29 mouse cellular contexts compared by ENCODE assay signal in genomic region chr6:125680613-125681012, GRCm38 (mm10). TPM values are rescaled to one million over a fixed set of nuclear protein-coding genes. Genes with fewer than 3 reads are reported as not detected.
DNase-seq lines count a peak whose midpoint lies in the region; ATAC-seq and TF ChIP-seq lines count a peak whose summit lies in the region.
"Had no signal": no experiment of that assay in that cellular context is flagged by ENCODE, and none has a peak within 500 bp of the region (broad histone marks: within the 10 kb centered on the region; RNA-seq: fewer than 3 reads in every experiment).

No protein-coding gene starts in this region.

- no peaks in the 10 kb centered on the region for H3K9me3 ChIP-seq in kidney, embryonic 15.5 days (replicated peaks)
- no peaks in the 10 kb centered on the region for H3K9me3 ChIP-seq in lung, embryonic 15.5 days
- H3K9me3 ChIP-seq: forebrain, embryonic 10.5 days; heart, embryonic 12.5 days; hindbrain, embryonic 10.5 days; liver, embryonic 12.5 days; midbrain, embryonic 10.5 days; neural tube, embryonic 15.5 days had no signal

- H3K9ac ChIP-seq in kidney, embryonic 15.5 days: no peak overlapping the region
- no peak overlapping the region for H3K9ac ChIP-seq in lung, embryonic 15.5 days
- H3K9ac ChIP-seq: heart, embryonic 12.5 days; liver, embryonic 12.5 days; neural tube, embryonic 15.5 days had no signal

- TF ChIP-seq POLR2A in brain, embryonic 14.5 days (IDR thresholded peaks at IDR 0.05; ENCODE audit: borderline replicate concordance, extremely low read depth, insufficient read depth, insufficient read length, poor library complexity, severe bottlenecking): no peak

- H3K27ac ChIP-seq in kidney, embryonic 15.5 days: no peak overlapping the region
- no peak overlapping the region for H3K27ac ChIP-seq in lung, embryonic 15.5 days
- H3K27ac ChIP-seq: forebrain, embryonic 10.5 days; hindbrain, embryonic 10.5 days; liver, embryonic 12.5 days; macrophage; midbrain, embryonic 10.5 days; neural tube, embryonic 15.5 days had no signal

- H3K4me3 ChIP-seq in kidney, embryonic 15.5 days (replicated peaks): no peak overlapping the region
- no peak overlapping the region for H3K4me3 ChIP-seq in lung, embryonic 15.5 days
- H3K4me3 ChIP-seq: forebrain, embryonic 10.5 days; heart, embryonic 12.5 days; hindbrain, embryonic 10.5 days; liver, embryonic 12.5 days; midbrain, embryonic 10.5 days; myocyte; neural tube, embryonic 15.5 days had no signal

- peak overlapping the region; percentile 20; the same call in 1 of the 2 replicates for H3K4me2 ChIP-seq in kidney, embryonic 15.5 days
- no peak overlapping the region for H3K4me2 ChIP-seq in lung, embryonic 15.5 days
- H3K4me2 ChIP-seq: heart, embryonic 12.5 days; liver, embryonic 12.5 days; neural tube, embryonic 15.5 days had no signal

- DNase-seq in kidney, postnatal 36 days: no peak
- no peak for DNase-seq in lung, adult 18-20 months
- peak; percentile 13 for DNase-seq in brain, embryonic 14.5 days (ENCODE audit: low read depth)
- DNase-seq in lung, postnatal 4 days: peak; percentile 16 to 38
- no peak for DNase-seq in left cerebral cortex, postnatal 14 days (ENCODE audit: low spot score in 2 of 2)
- DNase-seq: adrenal gland, postnatal 36 days; cerebellum, adult 11 months; cerebellum, adult 9-11 months; gastrocnemius, postnatal 25 days; heart, adult 18-20 months; heart, postnatal 10 days; kidney, postnatal 25 days; left cerebral cortex, postnatal 4 days; thymus, adult 18-20 months; thymus, postnatal 36 days had no signal

- H3K27me3 ChIP-seq in kidney, embryonic 15.5 days: no peaks in the 10 kb centered on the region
- no peaks in the 10 kb centered on the region for H3K27me3 ChIP-seq in lung, embryonic 15.5 days
- H3K27me3 ChIP-seq: heart, embryonic 12.5 days; liver, embryonic 12.5 days; neural tube, embryonic 15.5 days had no signal

- H3K4me1 ChIP-seq in kidney, embryonic 15.5 days: peaks cover 13% of the 10 kb centered on the region
- no peaks in the 10 kb centered on the region; the same call in 1 of the 2 replicates for H3K4me1 ChIP-seq in lung, embryonic 15.5 days
- H3K4me1 ChIP-seq: heart, embryonic 12.5 days; liver, embryonic 12.5 days; midbrain, embryonic 10.5 days; neural tube, embryonic 15.5 days had no signal

- WGBS in kidney, embryonic 15.5 days: 36% methylated on average over 11 of the region's 11 CpGs
- 52% methylated on average over 11 of the region's 11 CpGs for WGBS in lung, embryonic 15.5 days

- intact Hi-C loops in left cerebral cortex, postnatal 14 days (cut with DNase I): no loop called here

- TF ChIP-seq CTCF in brain, embryonic 14.5 days (IDR thresholded peaks at IDR 0.05; ENCODE audit: borderline replicate concordance, extremely low read depth, insufficient read depth, insufficient read length): no peak

- no peaks in the 10 kb centered on the region for H3K36me3 ChIP-seq in kidney, embryonic 15.5 days
- no peaks in the 10 kb centered on the region for H3K36me3 ChIP-seq in lung, embryonic 15.5 days
- H3K36me3 ChIP-seq: forebrain, embryonic 10.5 days; heart, embryonic 12.5 days; hindbrain, embryonic 10.5 days; liver, embryonic 12.5 days; midbrain, embryonic 10.5 days; neural tube, embryonic 15.5 days had no signal

- ATAC-seq in kidney, embryonic 15.5 days (replicated peaks; ENCODE audit: low FRiP score): no peak
- peak; percentile 53; the same call in 1 of the 2 replicates for ATAC-seq in lung, embryonic 15.5 days (ENCODE audit: borderline replicate concordance, extremely low read depth, low FRiP score, low TSS enrichment)
- ATAC-seq: forebrain, embryonic 16.5 days; intestine, postnatal 0 days; liver, embryonic 12.5 days; midbrain, embryonic 16.5 days had no signal

RNA-seq across cellular contexts. Expression of gene Ano2, which starts 9.6 kb away (rescaled TPM):
- 0.31 and 0.48 TPM in 2 replicates for polyA plus RNA-seq in kidney, embryonic 15.5 days (2015; fragmentation: Nextera tagmentation; extraction: Ambion mirVana)
- polyA plus RNA-seq in lung, embryonic 15.5 days (2015; fragmentation: Nextera tagmentation; extraction: Ambion mirVana): 0.07 TPM in 1 of 2 replicates, not detected in the other
- polyA plus RNA-seq in brain, embryonic 14.5 days (2012; rRNA removed): 0.18 and 0.24 TPM in 2 replicates
- 1 to 10 TPM in 1 of 2 experiments, under 1 TPM in 1; 0.92 to 3.5 TPM for total RNA-seq in left cerebral cortex, postnatal 14 days (2021)
- total RNA-seq: common myeloid progenitor, adult 5-6 weeks; gastrocnemius, postnatal 25 days; heart, adult 18-20 months; heart, postnatal 10 days had no signal
- polyA plus RNA-seq: macrophage, myocyte had no signal

Comparison
In these comparisons a context has a peak if more than half of its experiments do, and no peak if none do; other contexts are left out.
1. DNase-seq: peak in brain, embryonic 14.5 days (single experiment) and lung, postnatal 4 days (2 of 2); none in kidney, postnatal 36 days (0 of 2), lung, adult 18-20 months (0 of 2) and left cerebral cortex, postnatal 14 days (0 of 2).